In genomic region chr13:21173072-21173471, GRCm38 (mm10) we compare ENCODE assay signal across 8 mouse cellular contexts. TPM values are rescaled to one million over a fixed set of nuclear protein-coding genes. Genes with fewer than 3 reads are reported as not detected.
DNase-seq lines count a peak whose midpoint lies in the region; ATAC-seq and TF ChIP-seq lines count a peak whose summit lies in the region.

No protein-coding gene starts in this region.

- TF ChIP-seq POLR2A in ES-Bruce4 (IDR thresholded peaks at IDR 0.05; ENCODE audit: insufficient read depth, low read length): no peak
- TF ChIP-seq POLR2A in bone marrow, adult 2 months (IDR thresholded peaks at IDR 0.05; ENCODE audit: borderline replicate concordance, control insufficient read depth, low read depth, low read length): no peak
- TF ChIP-seq POLR2A in olfactory bulb, adult 2 months (IDR thresholded peaks at IDR 0.05; ENCODE audit: insufficient read depth, low read depth, low read length): no peak

- H3K4me2 ChIP-seq in heart, embryonic 14.5 days (ENCODE audit: low read length): peak overlapping the region; percentile 95
- peak overlapping the region; percentile 68 for H3K4me2 ChIP-seq in liver, embryonic 16.5 days (ENCODE audit: low read depth, low read length)

- H3K4me1 ChIP-seq in ES-Bruce4 (ENCODE audit: control insufficient read depth, insufficient read depth, low read length): no peaks in the 10 kb centered on the region
- peaks cover 2% of the 10 kb centered on the region; the same call in 1 of the 2 replicates for H3K4me1 ChIP-seq in bone marrow, adult 2 months (ENCODE audit: control insufficient read depth, insufficient read depth, low read length)
- peaks cover 3 to 15% of the 10 kb centered on the region in 2 experiments; a peak in 1 of 4 replicates for H3K4me1 ChIP-seq in heart, embryonic 14.5 days (ENCODE audit: control insufficient read depth in 2 of 2, insufficient read depth in 2 of 2, low read length in 2 of 2)
- H3K4me1 ChIP-seq in liver, embryonic 16.5 days (ENCODE audit: control insufficient read depth, low read depth, low read length): peaks cover 24% of the 10 kb centered on the region
- peaks cover 3% of the 10 kb centered on the region for H3K4me1 ChIP-seq in olfactory bulb, adult 2 months (ENCODE audit: control insufficient read depth, insufficient read depth, low read length)

- TF ChIP-seq EP300 in ES-Bruce4 (IDR thresholded peaks at IDR 0.05; ENCODE audit: insufficient read depth, low read depth, low read length): no peak

- no peaks in the 10 kb centered on the region for H3K36me3 ChIP-seq in ES-Bruce4 (ENCODE audit: control insufficient read depth, insufficient read depth, low read length, poor library complexity, severe bottlenecking)
- no peaks in the 10 kb centered on the region for H3K36me3 ChIP-seq in heart, embryonic 14.5 days (ENCODE audit: control insufficient read depth, insufficient read depth, low read length)
- H3K36me3 ChIP-seq in liver, embryonic 16.5 days (ENCODE audit: control insufficient read depth, insufficient read depth): no peaks in the 10 kb centered on the region

- H3K9ac ChIP-seq in ES-Bruce4 (ENCODE audit: low read depth, poor library complexity, severe bottlenecking): peak overlapping the region; percentile 21
- H3K9ac ChIP-seq in heart, embryonic 14.5 days (ENCODE audit: low read length): peak overlapping the region; percentile 68
- peak overlapping the region; percentile 10; the same call in 1 of the 2 replicates for H3K9ac ChIP-seq in liver, embryonic 16.5 days (ENCODE audit: low read depth, low read length)

- DNase-seq in fibroblast of lung, adult 2 months (ENCODE audit: low read depth): peak; percentile 60
- peak; percentile 93 for DNase-seq in kidney, postnatal 14 days

- H3K9me3 ChIP-seq in ES-Bruce4 (replicated peaks; ENCODE audit: control insufficient read depth, insufficient read depth, low read length, poor library complexity, severe bottlenecking): no peaks in the 10 kb centered on the region
- H3K9me3 ChIP-seq in heart, embryonic 14.5 days (ENCODE audit: control insufficient read depth, low read length): no peaks in the 10 kb centered on the region
- no peaks in the 10 kb centered on the region for H3K9me3 ChIP-seq in liver, embryonic 16.5 days (replicated peaks; ENCODE audit: control insufficient read depth, low read length)

- 5% methylated on average over 11 of the region's 11 CpGs for WGBS in bone marrow, adult 2 months
- WGBS in heart, embryonic 14.5 days: under 1% methylated on average over 11 of the region's 11 CpGs
- WGBS in liver, embryonic 16.5 days (ENCODE audit: insufficient replicate concordance): 1% methylated on average over 11 of the region's 11 CpGs
- 0% methylated on average over 11 of the region's 11 CpGs for WGBS in olfactory bulb, adult 2 months

- H3K27me3 ChIP-seq in ES-Bruce4 (ENCODE audit: control insufficient read depth, insufficient read depth, low read length, poor library complexity, severe bottlenecking): no peaks in the 10 kb centered on the region
- no peaks in the 10 kb centered on the region for H3K27me3 ChIP-seq in heart, embryonic 14.5 days (ENCODE audit: control insufficient read depth, insufficient read depth, low read length)
- H3K27me3 ChIP-seq in liver, embryonic 16.5 days (ENCODE audit: control insufficient read depth, insufficient read depth, low read depth, low read length): no peaks in the 10 kb centered on the region

- peak overlapping the region; percentile 81 for H3K27ac ChIP-seq in ES-Bruce4 (ENCODE audit: insufficient read depth, low read length)
- H3K27ac ChIP-seq in bone marrow, adult 2 months (ENCODE audit: control insufficient read depth, insufficient read depth, low read depth, low read length, poor library complexity): no peak overlapping the region
- peak overlapping the region; percentile 57 to 74 for H3K27ac ChIP-seq in heart, embryonic 14.5 days (replicated peaks in 1 of 2; ENCODE audit: control insufficient read depth in 1 of 2, insufficient read depth in 1 of 2, low read depth in 2 of 2, low read length in 2 of 2)
- 0 out of 2 replicates have a peak overlapping the region, but pooled peaks have one; percentile 24 for H3K27ac ChIP-seq in liver, embryonic 16.5 days (ENCODE audit: low read length)
- H3K27ac ChIP-seq in olfactory bulb, adult 2 months (ENCODE audit: insufficient read depth, low read depth, low read length): 0 out of 2 replicates have a peak overlapping the region, but pooled peaks have one; percentile 16

- TF ChIP-seq CTCF in ES-Bruce4 (IDR thresholded peaks at IDR 0.05; ENCODE audit: low read depth, low read length): no peak
- TF ChIP-seq CTCF in bone marrow, adult 2 months (IDR thresholded peaks at IDR 0.05; ENCODE audit: control insufficient read depth, insufficient read depth, low read length): no peak
- no peak for TF ChIP-seq CTCF in olfactory bulb, adult 2 months (IDR thresholded peaks at IDR 0.05; ENCODE audit: insufficient read depth, low read depth, low read length)

- H3K4me3 ChIP-seq in ES-Bruce4 (ENCODE audit: low read depth, low read length): peak overlapping the region; percentile 65
- peak overlapping the region; percentile 15 for H3K4me3 ChIP-seq in bone marrow, adult 2 months (replicated peaks; ENCODE audit: control insufficient read depth, low read depth, low read length)
- peak overlapping the region; percentile 57 for H3K4me3 ChIP-seq in heart, embryonic 14.5 days (ENCODE audit: control insufficient read depth in 1 of 2, insufficient read depth in 1 of 2, low read depth in 1 of 2, low read length in 2 of 2)
- H3K4me3 ChIP-seq in liver, embryonic 16.5 days (ENCODE audit: low read depth, low read length): peak overlapping the region; percentile 52
- peak overlapping the region; percentile 45 for H3K4me3 ChIP-seq in olfactory bulb, adult 2 months (ENCODE audit: insufficient read depth, low read depth, low read length)

- 0 out of 2 replicates have a peak, but pooled peaks have one; percentile 33 for ATAC-seq in heart, embryonic 14.5 days (ENCODE audit: insufficient number of reproducible peaks, insufficient read depth, low FRiP score, low read depth)
- ATAC-seq in liver, embryonic 16.5 days (ENCODE audit: low read depth): no peak
- ATAC-seq in activated CD4-positive, CD25-positive, alpha-beta regulatory T cell, adult 4 months: no peak

RNA-seq across cellular contexts. Expression of gene Trim27, which starts 6.2 kb away (rescaled TPM):
- polyA plus RNA-seq in ES-Bruce4 (2011; ENCODE audit: insufficient read depth, insufficient read length, low read depth, missing spikeins): 117 and 128 TPM in 2 replicates
- 41.4 and 45.6 TPM in 2 replicates for polyA plus RNA-seq in bone marrow, adult 2 months (2011; ENCODE audit: insufficient read depth, insufficient read length, low replicate concordance, missing spikeins)
- polyA plus RNA-seq in heart, embryonic 14.5 days (2014; fragmentation: Nextera tagmentation; extraction: Ambion mirVana): 71.9 and 80.1 TPM in 2 replicates
- polyA plus RNA-seq in liver, embryonic 16.5 days (2015; fragmentation: Nextera tagmentation; extraction: Ambion mirVana): 41.3 and 42.7 TPM in 2 replicates
- polyA plus RNA-seq in olfactory bulb, adult 2 months (2012; ENCODE audit: insufficient read depth, insufficient read length, low replicate concordance, missing spikeins): not detected in 2 replicates
- polyA plus RNA-seq in activated CD4-positive, CD25-positive, alpha-beta regulatory T cell, adult 4 months (2017; shearing (Covaris generic)): 10 to 100 TPM; 16.2 to 18.4 TPM

RNA-seq across cellular contexts. Expression of gene Olfr1368, which starts 27.4 kb away (rescaled TPM):
- not detected in 2 replicates for polyA plus RNA-seq in ES-Bruce4 (2011; ENCODE audit: insufficient read depth, insufficient read length, low read depth, missing spikeins)
- polyA plus RNA-seq in bone marrow, adult 2 months (2011; ENCODE audit: insufficient read depth, insufficient read length, low replicate concordance, missing spikeins): not detected in 2 replicates
- polyA plus RNA-seq in heart, embryonic 14.5 days (2014; fragmentation: Nextera tagmentation; extraction: Ambion mirVana): not detected in 2 replicates
- not detected in 2 replicates for polyA plus RNA-seq in liver, embryonic 16.5 days (2015; fragmentation: Nextera tagmentation; extraction: Ambion mirVana)
- not detected in 2 replicates for polyA plus RNA-seq in olfactory bulb, adult 2 months (2012; ENCODE audit: insufficient read depth, insufficient read length, low replicate concordance, missing spikeins)
- not detected for polyA plus RNA-seq in activated CD4-positive, CD25-positive, alpha-beta regulatory T cell, adult 4 months (2017; shearing (Covaris generic))

RNA-seq across cellular contexts. Expression of gene Olfr263, which starts 43.6 kb away (rescaled TPM):
- not detected in 2 replicates for polyA plus RNA-seq in ES-Bruce4 (2011; ENCODE audit: insufficient read depth, insufficient read length, low read depth, missing spikeins)
- not detected in 2 replicates for polyA plus RNA-seq in bone marrow, adult 2 months (2011; ENCODE audit: insufficient read depth, insufficient read length, low replicate concordance, missing spikeins)
- not detected in 2 replicates for polyA plus RNA-seq in heart, embryonic 14.5 days (2014; fragmentation: Nextera tagmentation; extraction: Ambion mirVana)
- polyA plus RNA-seq in liver, embryonic 16.5 days (2015; fragmentation: Nextera tagmentation; extraction: Ambion mirVana): not detected in 2 replicates
- polyA plus RNA-seq in olfactory bulb, adult 2 months (2012; ENCODE audit: insufficient read depth, insufficient read length, low replicate concordance, missing spikeins): not detected in 2 replicates
- not detected for polyA plus RNA-seq in activated CD4-positive, CD25-positive, alpha-beta regulatory T cell, adult 4 months (2017; shearing (Covaris generic))

Comparison
In these comparisons a context has a peak if more than half of its experiments do, and no peak if none do; other contexts are left out.
1. H3K4me3 ChIP-seq: peak in every context shown above with its lines; median percentile 65 in ES-Bruce4; 57 in heart, embryonic 14.5 days; 52 in liver, embryonic 16.5 days; 45 in olfactory bulb, adult 2 months; 15 in bone marrow, adult 2 months.
2. H3K9ac ChIP-seq: peak in every context shown above with its lines; median percentile 68 in heart, embryonic 14.5 days; 21 in ES-Bruce4; 10 in liver, embryonic 16.5 days.
3. RNA of gene Trim27, which starts 6.2 kb away (polyA plus RNA-seq): 117 to 128 TPM in ES-Bruce4, 71.9 to 80.1 TPM in heart, embryonic 14.5 days, 41.4 to 45.6 TPM in bone marrow, adult 2 months, 41.3 to 42.7 TPM in liver, embryonic 16.5 days and 16.2 to 18.4 TPM in activated CD4-positive, CD25-positive, alpha-beta regulatory T cell, adult 4 months; not detected in olfactory bulb, adult 2 months; every median in the first group is over 10 times any median in the second.